Mouse (Mus musculus): Measurements from ENCODE around the gene 1700001C19Rik. TPM values are rescaled to one million over a fixed set of nuclear protein-coding genes. Genes with fewer than 3 reads are reported as not detected.
A peak's percentile ranks its signal among the peaks of the same experiment; 100 is the strongest.

Gene 1700001C19Rik
- total and polyA plus RNA-seq, 2 experiments: 11.7 to 16.2 TPM

DNA sequence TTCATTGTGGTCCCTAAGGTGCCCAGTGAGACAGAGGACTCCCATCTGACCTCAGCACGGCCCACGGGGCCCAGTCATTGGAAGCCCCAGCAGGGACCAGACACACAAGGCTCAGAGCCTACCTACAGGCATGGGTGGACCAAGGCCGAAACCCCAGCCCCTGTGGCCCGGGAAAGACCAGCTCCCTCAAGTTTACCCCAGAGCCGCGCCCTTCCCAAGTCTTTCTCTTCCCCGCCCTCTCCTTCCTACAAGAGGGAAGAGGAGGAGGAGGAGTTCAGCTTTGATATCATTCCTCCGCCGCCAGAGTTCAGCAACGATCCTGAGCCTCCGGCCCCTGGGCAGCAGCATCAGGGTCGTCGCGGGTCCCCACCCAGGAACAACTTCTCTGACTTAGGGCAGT lies 30.9 kb upstream of the 1700001C19Rik start:
- no peak overlapping the region for H3K27ac ChIP-seq (replicated peaks; ENCODE audit: insufficient read depth, low read depth, low read length)
- 69% methylated on average over 14 of the region's 14 CpGs for WGBS
- H3K36me3 ChIP-seq (ENCODE audit: control insufficient read depth, insufficient read depth, low read length): no peaks in the 10 kb centered on the region
- H3K27me3 ChIP-seq (ENCODE audit: control insufficient read depth, insufficient read depth, low read length): no peaks in the 10 kb centered on the region
- no peak overlapping the region for H3K9ac ChIP-seq (ENCODE audit: low read depth, low read length)
- TF ChIP-seq POLR2A (IDR thresholded peaks at IDR 0.05; ENCODE audit: extremely low read depth, insufficient read depth, low read length) (no peak), CTCF (IDR thresholded peaks at IDR 0.05; ENCODE audit: low read depth, low read length) (no peak)
- DNase-seq (ENCODE audit: extremely low read depth, low read depth, low spot score): no peak
- H3K79me2 ChIP-seq (ENCODE audit: control insufficient read depth, insufficient read depth, low read length): peaks cover 9% of the 10 kb centered on the region; the same call in 1 of the 2 replicates
- H3K4me3 ChIP-seq (ENCODE audit: insufficient read depth, low read depth, low read length): no peak overlapping the region; the same call in 1 of the 2 replicates
- H3K4me1 ChIP-seq (ENCODE audit: control insufficient read depth, insufficient read depth, low read length): peaks cover 31% of the 10 kb centered on the region

DNA sequence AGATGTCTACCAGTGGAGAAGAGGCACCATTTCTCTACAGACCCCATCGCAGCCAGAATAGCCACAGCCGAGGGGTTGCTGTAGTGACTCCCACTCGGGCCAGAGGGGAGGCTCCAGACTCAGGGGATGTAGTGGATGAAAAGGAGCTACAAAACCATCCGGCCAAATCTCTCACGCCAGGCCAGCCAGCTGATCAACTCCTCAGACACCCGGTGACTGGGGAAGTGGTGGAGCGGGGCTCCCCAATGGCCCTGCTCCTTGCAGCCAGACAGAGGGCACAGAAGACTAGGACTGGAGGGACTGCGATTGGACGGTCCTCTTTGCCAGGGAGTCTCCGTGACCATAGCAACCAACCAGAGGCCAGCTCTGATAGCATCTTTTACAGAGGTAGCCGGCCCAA lies 30.5 kb upstream of the 1700001C19Rik start:
- TF ChIP-seq POLR2A (IDR thresholded peaks at IDR 0.05; ENCODE audit: extremely low read depth, insufficient read depth, low read length): no peak

DNA sequence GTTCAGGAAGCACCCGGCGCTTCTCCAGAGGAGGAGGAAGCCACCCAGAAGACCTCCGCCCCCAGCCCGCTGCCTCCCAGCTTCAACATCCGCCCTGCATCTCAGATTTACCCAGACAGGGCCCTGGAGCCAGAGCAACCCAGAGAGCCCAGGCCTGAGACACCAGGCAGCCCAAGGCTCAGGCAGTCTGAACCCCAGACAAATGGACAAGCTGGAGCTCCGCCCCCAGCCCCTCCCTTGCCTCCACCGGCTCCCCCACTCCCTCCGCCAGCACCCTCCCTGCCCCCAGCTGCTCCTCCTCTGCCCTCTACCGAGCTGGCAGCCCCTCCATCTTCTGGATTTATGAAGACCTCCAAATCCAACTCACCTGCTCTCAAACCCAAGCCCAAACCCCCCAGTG lies 29.1 kb upstream of the 1700001C19Rik start:
- Histone ChIP-seq H3K79me2 (ENCODE audit: control insufficient read depth, insufficient read depth, low read length) (peaks cover 9% of the 10 kb centered on the region; the same call in 1 of the 2 replicates), H3K27me3 (ENCODE audit: control insufficient read depth, insufficient read depth, low read length) (no peaks in the 10 kb centered on the region), H3K9ac (ENCODE audit: low read depth, low read length) (no peak overlapping the region), H3K27ac (replicated peaks; ENCODE audit: insufficient read depth, low read depth, low read length) (no peak overlapping the region), H3K4me3 (ENCODE audit: insufficient read depth, low read depth, low read length) (no peak overlapping the region), H3K36me3 (ENCODE audit: control insufficient read depth, insufficient read depth, low read length) (no peaks in the 10 kb centered on the region), H3K4me1 (ENCODE audit: control insufficient read depth, insufficient read depth, low read length) (peaks cover 34% of the 10 kb centered on the region)
- TF ChIP-seq POLR2A (IDR thresholded peaks at IDR 0.05; ENCODE audit: extremely low read depth, insufficient read depth, low read length) (no peak), CTCF (IDR thresholded peaks at IDR 0.05; ENCODE audit: low read depth, low read length) (no peak)
- 74% methylated on average over 9 of the region's 9 CpGs for WGBS
- DNase-seq (ENCODE audit: extremely low read depth, low read depth, low spot score): no peak

More for the DNA sequence above, 30.5 kb upstream of the 1700001C19Rik start:
- DNase-seq (ENCODE audit: extremely low read depth, low read depth, low spot score): no peak
- no peak overlapping the region for H3K9ac ChIP-seq (ENCODE audit: low read depth, low read length)
- no peaks in the 10 kb centered on the region for H3K27me3 ChIP-seq (ENCODE audit: control insufficient read depth, insufficient read depth, low read length)
- H3K4me1 ChIP-seq (ENCODE audit: control insufficient read depth, insufficient read depth, low read length): peaks cover 33% of the 10 kb centered on the region
- H3K4me3 ChIP-seq (ENCODE audit: insufficient read depth, low read depth, low read length): no peak overlapping the region
- no peaks in the 10 kb centered on the region for H3K36me3 ChIP-seq (ENCODE audit: control insufficient read depth, insufficient read depth, low read length)
- H3K79me2 ChIP-seq (ENCODE audit: control insufficient read depth, insufficient read depth, low read length): peaks cover 9% of the 10 kb centered on the region; the same call in 1 of the 2 replicates
- no peak overlapping the region for H3K27ac ChIP-seq (replicated peaks; ENCODE audit: insufficient read depth, low read depth, low read length)
- WGBS: 93% methylated on average over 11 of the region's 11 CpGs

DNA sequence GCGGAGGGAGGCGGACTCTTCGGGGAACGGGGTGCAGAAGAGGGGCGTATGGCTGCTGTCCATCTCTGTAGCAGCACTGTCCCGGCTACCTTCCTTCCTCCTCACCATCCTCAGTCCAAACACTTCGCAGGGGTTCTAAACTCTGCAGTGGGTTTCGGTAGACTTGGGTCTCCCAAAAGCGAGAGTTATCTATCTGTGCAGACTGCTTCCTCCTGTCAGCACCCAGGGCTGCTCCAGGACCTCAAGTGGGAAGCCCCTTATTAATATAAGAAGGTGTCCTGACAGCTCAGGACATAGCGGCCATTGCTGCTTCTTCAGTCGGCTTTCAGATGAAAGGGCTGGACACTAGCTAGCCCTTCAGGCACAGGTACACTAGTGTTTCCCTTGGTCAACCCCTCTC lies 27.8 kb upstream of the 1700001C19Rik start:
- 64% methylated on average over 11 of the region's 11 CpGs for WGBS

DNA sequence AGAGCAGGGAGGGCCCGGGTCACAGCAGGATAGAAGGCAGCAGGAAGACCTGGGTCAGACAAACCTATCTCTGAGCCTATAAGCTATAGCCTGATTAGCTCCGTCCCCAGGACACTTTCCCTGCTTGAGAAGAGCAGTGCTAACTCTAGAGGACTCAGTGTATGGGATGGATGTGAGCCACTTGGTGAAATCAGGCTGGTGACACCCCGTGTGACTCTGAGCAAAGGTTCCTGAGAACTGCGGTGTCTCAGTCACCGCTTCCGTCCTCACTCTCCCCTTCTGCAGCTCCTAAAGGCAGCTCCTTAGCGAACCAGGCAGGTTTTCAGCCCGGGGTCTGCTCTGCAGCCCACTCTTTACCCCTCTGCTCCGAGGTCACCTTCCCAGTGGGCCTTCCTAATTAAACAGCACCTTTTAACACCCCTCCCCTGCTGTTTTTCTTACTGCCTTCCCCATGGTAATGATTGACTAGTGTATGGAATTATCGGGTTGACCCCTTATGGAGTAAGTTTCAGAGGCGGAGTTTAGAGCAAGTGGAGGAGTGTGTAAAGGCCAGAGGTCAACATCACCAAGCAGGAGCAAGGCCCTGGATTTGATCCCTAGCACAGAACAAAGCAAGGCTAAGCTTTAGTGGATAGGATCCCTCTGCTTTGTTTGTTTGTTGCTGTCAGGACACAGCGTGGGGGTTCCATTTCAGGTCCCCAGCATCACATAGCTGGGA lies 27.2 kb upstream of the 1700001C19Rik start:
- H3K27me3 ChIP-seq (ENCODE audit: control insufficient read depth, insufficient read depth, low read length): no peaks in the 10 kb centered on the region
- 17% methylated on average over 12 of the region's 12 CpGs for WGBS

More for the DNA sequence above, 27.8 kb upstream of the 1700001C19Rik start:
- no peaks in the 10 kb centered on the region for H3K27me3 ChIP-seq (ENCODE audit: control insufficient read depth, insufficient read depth, low read length)
- no peak for DNase-seq (ENCODE audit: extremely low read depth, low read depth, low spot score)
- H3K36me3 ChIP-seq (ENCODE audit: control insufficient read depth, insufficient read depth, low read length): no peaks in the 10 kb centered on the region
- H3K4me1 ChIP-seq (ENCODE audit: control insufficient read depth, insufficient read depth, low read length): peaks cover 36% of the 10 kb centered on the region
- H3K79me2 ChIP-seq (ENCODE audit: control insufficient read depth, insufficient read depth, low read length): peaks cover 13% of the 10 kb centered on the region; the same call in 1 of the 2 replicates
- no peak overlapping the region for H3K4me3 ChIP-seq (ENCODE audit: insufficient read depth, low read depth, low read length)
- TF ChIP-seq CTCF (IDR thresholded peaks at IDR 0.05; ENCODE audit: low read depth, low read length): no peak
- peak overlapping the region; percentile 80 for H3K27ac ChIP-seq (replicated peaks; ENCODE audit: insufficient read depth, low read depth, low read length)
- peak overlapping the region; percentile 18; the same call in 1 of the 2 replicates for H3K9ac ChIP-seq (ENCODE audit: low read depth, low read length)

More for the DNA sequence above, 27.2 kb upstream of the 1700001C19Rik start:
- no peak for TF ChIP-seq CTCF (IDR thresholded peaks at IDR 0.05; ENCODE audit: low read depth, low read length)
- no peak for TF ChIP-seq POLR2A (IDR thresholded peaks at IDR 0.05; ENCODE audit: extremely low read depth, insufficient read depth, low read length)
- peak overlapping the region; percentile 68 for H3K9ac ChIP-seq (ENCODE audit: low read depth, low read length)
- peaks cover 19% of the 10 kb centered on the region; the same call in 1 of the 2 replicates for H3K79me2 ChIP-seq (ENCODE audit: control insufficient read depth, insufficient read depth, low read length)
- 0 out of 2 replicates have a peak overlapping the region, but pooled peaks have one; percentile 4 for H3K4me3 ChIP-seq (ENCODE audit: insufficient read depth, low read depth, low read length)
- peak overlapping the region; percentile 98 for H3K27ac ChIP-seq (replicated peaks; ENCODE audit: insufficient read depth, low read depth, low read length)
- peaks cover 40% of the 10 kb centered on the region for H3K4me1 ChIP-seq (ENCODE audit: control insufficient read depth, insufficient read depth, low read length)
- no peaks in the 10 kb centered on the region for H3K36me3 ChIP-seq (ENCODE audit: control insufficient read depth, insufficient read depth, low read length)
- DNase-seq (ENCODE audit: extremely low read depth, low read depth, low spot score): peak; percentile 97
